Comparison of ENCODE assay signal across 28 mouse cellular contexts in genomic region chr1:118622857-118623256, GRCm38 (mm10). TPM values are rescaled to one million over a fixed set of nuclear protein-coding genes. Genes with fewer than 3 reads are reported as not detected.
DNase-seq lines count a peak whose midpoint lies in the region; ATAC-seq and TF ChIP-seq lines count a peak whose summit lies in the region.
"Had no signal": no experiment of that assay in that cellular context is flagged by ENCODE, and none has a peak within 500 bp of the region (broad histone marks: within the 10 kb centered on the region; RNA-seq: fewer than 3 reads in every experiment).

No protein-coding gene starts in this region.

- H3K4me2 ChIP-seq in stomach, embryonic 16.5 days (ENCODE audit: low read depth, low read length) = no peak overlapping the region
- H3K4me2 ChIP-seq: embryonic facial prominence, embryonic 12.5 days; forebrain, embryonic 12.5 days had no signal

- WGBS in stomach, embryonic 16.5 days = 43% methylated on average over 3 of the region's 3 CpGs
- WGBS in midbrain, embryonic 10.5 days = 56% methylated on average over 3 of the region's 3 CpGs

- peak; percentile 19 for TF ChIP-seq CTCF in E14TG2a.4 (conservative IDR thresholded peaks at IDR 0.05; ENCODE audit: low read length)
- no peak for TF ChIP-seq CTCF in layer of hippocampus, adult 2 months (conservative IDR thresholded peaks at IDR 0.05)

- peak; percentile 16; the same call in 1 of the 2 replicates for ATAC-seq in stomach, embryonic 16.5 days (ENCODE audit: insufficient read depth, low FRiP score)
- ATAC-seq: activated CD4-positive, CD25-positive, alpha-beta regulatory T cell, adult 4 months; CD4-positive, CD25-positive, alpha-beta regulatory T cell, adult 4 months; forebrain, embryonic 14.5 days; forebrain, embryonic 16.5 days; Patski had no signal

- H3K4me1 ChIP-seq in E14TG2a.4 (replicated peaks; ENCODE audit: low read depth, low read length) = peaks cover 64% of the 10 kb centered on the region
- no peaks in the 10 kb centered on the region; the same call in 1 of the 2 replicates for H3K4me1 ChIP-seq in stomach, embryonic 16.5 days (ENCODE audit: control insufficient read depth, insufficient read depth, low read length)
- peaks cover 15% of the 10 kb centered on the region for H3K4me1 ChIP-seq in midbrain, embryonic 10.5 days

- no peak overlapping the region for H3K27ac ChIP-seq in stomach, embryonic 16.5 days (ENCODE audit: low read length)
- no peak overlapping the region for H3K27ac ChIP-seq in layer of hippocampus, adult 2 months
- H3K27ac ChIP-seq in midbrain, embryonic 10.5 days (replicated peaks) = no peak overlapping the region
- H3K27ac ChIP-seq: embryonic facial prominence, embryonic 10.5 days; embryonic facial prominence, embryonic 12.5 days; forebrain, embryonic 10.5 days; forebrain, embryonic 12.5 days had no signal

- DNase-seq in urinary bladder, postnatal 14 days (ENCODE audit: low spot score) = peak; percentile 15
- DNase-seq in urinary bladder, postnatal 10 days (ENCODE audit: low spot score) = no peak
- DNase-seq in R1 (ENCODE audit: low read depth, low spot score) = peak; percentile 55
- DNase-seq in layer of hippocampus, adult 2 months (ENCODE audit: low spot score in 2 of 2) = no peak
- no peak for DNase-seq in midbrain, embryonic 10.5 days (ENCODE audit: low spot score)
- no peak for DNase-seq in cerebellum, adult 9-10 months
- DNase-seq: adrenal gland, adult 2 months; adrenal gland, postnatal 10 days; adrenal gland, postnatal 25 days; B cell, adult 2 months; cerebellum, adult 11 months; cerebellum, adult 18-20 months; cerebellum, adult 8-10 months; cerebellum, postnatal 10 days; cerebellum, postnatal 25 days had no signal

- 0 out of 2 replicates have a peak, but pooled peaks cover 4% of the 10 kb centered on the region for H3K27me3 ChIP-seq in E14TG2a.4 (ENCODE audit: insufficient read depth, low read length)
- 0 out of 2 replicates have a peak, but pooled peaks cover 2% of the 10 kb centered on the region for H3K27me3 ChIP-seq in stomach, embryonic 16.5 days (ENCODE audit: control insufficient read depth, insufficient read depth, low read length)
- H3K27me3 ChIP-seq in midbrain, embryonic 10.5 days (ENCODE audit: low read depth, poor library complexity, severe bottlenecking) = peaks cover 24% of the 10 kb centered on the region
- H3K27me3 ChIP-seq: Patski had no signal

- H3K9me3 ChIP-seq in E14TG2a.4 (ENCODE audit: low read length) = no peaks in the 10 kb centered on the region
- H3K9me3 ChIP-seq in stomach, embryonic 16.5 days (replicated peaks; ENCODE audit: control insufficient read depth, low read length) = no peaks in the 10 kb centered on the region
- no peaks in the 10 kb centered on the region for H3K9me3 ChIP-seq in midbrain, embryonic 10.5 days (replicated peaks)
- H3K9me3 ChIP-seq: embryonic facial prominence, embryonic 10.5 days; embryonic facial prominence, embryonic 12.5 days; forebrain, embryonic 10.5 days; forebrain, embryonic 12.5 days; G1E had no signal

- H3K36me3 ChIP-seq in E14TG2a.4 (ENCODE audit: insufficient read depth, low read length) = no peaks in the 10 kb centered on the region
- H3K36me3 ChIP-seq in stomach, embryonic 16.5 days (ENCODE audit: control insufficient read depth, insufficient read depth, low read length) = no peaks in the 10 kb centered on the region
- no peaks in the 10 kb centered on the region for H3K36me3 ChIP-seq in midbrain, embryonic 10.5 days
- H3K36me3 ChIP-seq: embryonic facial prominence, embryonic 10.5 days; embryonic facial prominence, embryonic 12.5 days; forebrain, embryonic 10.5 days; forebrain, embryonic 12.5 days; G1E had no signal

- H3K9ac ChIP-seq in stomach, embryonic 16.5 days (ENCODE audit: low read length) = no peak overlapping the region
- H3K9ac ChIP-seq: embryonic facial prominence, embryonic 12.5 days; forebrain, embryonic 12.5 days had no signal

- H3K4me3 ChIP-seq in E14TG2a.4 (replicated peaks; ENCODE audit: low read length) = no peak overlapping the region
- H3K4me3 ChIP-seq in stomach, embryonic 16.5 days (replicated peaks; ENCODE audit: low read length) = no peak overlapping the region
- no peak overlapping the region for H3K4me3 ChIP-seq in layer of hippocampus, adult 2 months
- H3K4me3 ChIP-seq in midbrain, embryonic 10.5 days = no peak overlapping the region
- H3K4me3 ChIP-seq: embryonic facial prominence, embryonic 10.5 days; embryonic facial prominence, embryonic 12.5 days; erythroblast, embryonic 14.5 days; forebrain, embryonic 10.5 days; forebrain, embryonic 12.5 days had no signal

RNA-seq across cellular contexts. Expression of gene Tfcp2l1, which starts 4.9 kb away (rescaled TPM):
- polyA plus RNA-seq in stomach, embryonic 16.5 days (2015; fragmentation: Nextera tagmentation; extraction: Ambion mirVana) = 2.2 and 2.8 TPM in 2 replicates
- 1 to 10 TPM; 2.1 to 2.4 TPM for total RNA-seq in layer of hippocampus, adult 2 months (2021)
- polyA plus RNA-seq in midbrain, embryonic 10.5 days (2016; fragmentation: Nextera tagmentation; extraction: Ambion mirVana) = 0.06 and 0.20 TPM in 2 replicates
- polyA plus RNA-seq: erythroblast, embryonic 14.5 days; G1E had no signal

Comparison
In these comparisons a context has a peak if more than half of its experiments do, and no peak if none do; other contexts are left out.
1. DNase-seq: peak in urinary bladder, postnatal 14 days (single experiment) and R1 (single experiment); none in urinary bladder, postnatal 10 days (single experiment), layer of hippocampus, adult 2 months (0 of 2), midbrain, embryonic 10.5 days (single experiment) and cerebellum, adult 9-10 months (single experiment).